Mouse (Mus musculus): ENCODE measurements around the gene Incenp. TPM values are rescaled to one million over a fixed set of nuclear protein-coding genes. Genes with fewer than 3 reads are reported as not detected.
A peak's percentile ranks its signal among the peaks of the same experiment; 100 is the strongest.

Gene Incenp
- polyA plus RNA-seq (2014; fragmentation: Nextera tagmentation; extraction: Ambion mirVana), result 18.1 and 21.7 TPM in 2 replicates

DNA sequence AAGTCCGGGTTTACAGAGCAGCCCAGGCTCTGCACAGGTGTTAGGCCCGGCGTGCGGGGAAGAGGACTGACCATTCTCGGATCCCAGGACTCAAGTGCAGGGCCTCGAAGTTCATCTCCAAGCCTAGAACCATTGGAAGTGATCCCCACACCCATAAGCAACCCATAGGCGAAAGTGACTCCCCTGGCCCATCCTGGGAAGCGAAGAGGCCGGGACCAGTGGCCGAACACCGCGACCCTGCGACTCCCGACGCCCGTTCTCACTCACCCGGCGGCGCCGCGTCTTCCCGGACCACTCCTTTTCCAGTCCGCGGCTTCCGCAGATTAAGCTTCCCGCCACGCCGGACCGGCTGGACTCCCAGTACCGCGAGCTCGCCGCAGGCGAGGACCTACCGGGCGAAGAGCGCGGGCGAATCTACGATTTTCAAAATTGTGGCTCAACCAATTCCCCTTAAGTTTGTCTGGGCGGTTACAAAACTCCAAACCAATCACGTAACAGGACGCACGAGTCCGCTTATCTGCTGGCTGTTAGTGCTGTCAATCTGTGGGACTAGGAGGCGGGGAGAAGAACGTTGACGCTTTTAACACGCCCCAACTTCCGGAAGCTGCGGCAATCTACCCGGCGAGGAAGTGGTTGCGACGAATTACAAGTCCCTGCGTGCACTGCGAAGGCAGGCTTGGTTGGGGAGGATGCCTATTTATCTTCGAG, at the start of gene Incenp:
TSS of gene Incenp (minus strand) at position 480 of the 708 bp plus-strand sequence.
- under 1% methylated on average over 58 of the region's 58 CpGs for WGBS
- peaks cover 10% of the 10 kb centered on the region for H3K36me3 ChIP-seq (ENCODE audit: control insufficient read depth, insufficient read depth, low read length)
- H3K4me2 ChIP-seq (ENCODE audit: low read length), result peak within 1 kb of the TSS; percentile 89
- H3K27me3 ChIP-seq (ENCODE audit: control insufficient read depth, insufficient read depth, low read length), result no peaks in the 10 kb centered on the region
- H3K27ac ChIP-seq (replicated peaks; ENCODE audit: low read depth, low read length), result peak within 1 kb of the TSS; percentile 80
- H3K9ac ChIP-seq (replicated peaks; ENCODE audit: low read length), result peak within 1 kb of the TSS; percentile 62
- peak; percentile 97 for DNase-seq
- peaks cover 16% of the 10 kb centered on the region for H3K4me1 ChIP-seq (ENCODE audit: control insufficient read depth, insufficient read depth, low read length)
- H3K9me3 ChIP-seq (ENCODE audit: control insufficient read depth, low read length), result no peaks in the 10 kb centered on the region
- ATAC-seq (ENCODE audit: low FRiP score, low TSS enrichment), result peak; percentile 99
- peak within 1 kb of the TSS; percentile 74 for H3K4me3 ChIP-seq (replicated peaks; ENCODE audit: low read depth, low read length)

DNA sequence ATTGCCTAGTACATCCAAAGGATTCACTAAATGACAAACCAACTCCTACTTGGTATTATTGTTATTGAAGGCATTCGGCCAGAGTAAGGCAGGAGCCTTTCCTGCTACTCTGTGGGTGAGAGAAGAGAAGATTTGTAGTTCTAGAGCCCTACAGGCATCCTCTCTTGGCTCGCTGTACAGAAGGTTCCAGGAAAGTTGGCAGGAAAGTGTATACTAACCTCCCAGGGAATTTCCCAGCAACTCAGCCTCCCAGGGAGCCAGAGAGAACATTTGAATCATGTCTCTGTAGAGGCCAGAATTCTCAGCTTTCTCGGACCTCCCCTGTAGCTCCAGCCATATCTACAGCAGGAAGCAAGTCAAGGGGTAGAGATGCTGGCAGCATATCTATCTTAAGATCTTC, 47.6 kb upstream of the Incenp start:
- H3K27ac ChIP-seq (replicated peaks; ENCODE audit: low read depth, low read length), result no peak overlapping the region
- DNase-seq (no peak), ATAC-seq (ENCODE audit: low FRiP score, low TSS enrichment) (no peak)
- 88% methylated on average over 3 of the region's 3 CpGs for WGBS
- no peaks in the 10 kb centered on the region for H3K4me1 ChIP-seq (ENCODE audit: control insufficient read depth, insufficient read depth, low read length)
- no peaks in the 10 kb centered on the region for H3K27me3 ChIP-seq (ENCODE audit: control insufficient read depth, insufficient read depth, low read length)
- no peak overlapping the region for H3K4me2 ChIP-seq (ENCODE audit: low read length)
- H3K4me3 ChIP-seq (replicated peaks; ENCODE audit: low read depth, low read length), result no peak overlapping the region
- H3K9me3 ChIP-seq (ENCODE audit: control insufficient read depth, low read length), result no peaks in the 10 kb centered on the region
- H3K36me3 ChIP-seq (ENCODE audit: control insufficient read depth, insufficient read depth, low read length), result no peaks in the 10 kb centered on the region
- H3K9ac ChIP-seq (replicated peaks; ENCODE audit: low read length), result no peak overlapping the region

DNA sequence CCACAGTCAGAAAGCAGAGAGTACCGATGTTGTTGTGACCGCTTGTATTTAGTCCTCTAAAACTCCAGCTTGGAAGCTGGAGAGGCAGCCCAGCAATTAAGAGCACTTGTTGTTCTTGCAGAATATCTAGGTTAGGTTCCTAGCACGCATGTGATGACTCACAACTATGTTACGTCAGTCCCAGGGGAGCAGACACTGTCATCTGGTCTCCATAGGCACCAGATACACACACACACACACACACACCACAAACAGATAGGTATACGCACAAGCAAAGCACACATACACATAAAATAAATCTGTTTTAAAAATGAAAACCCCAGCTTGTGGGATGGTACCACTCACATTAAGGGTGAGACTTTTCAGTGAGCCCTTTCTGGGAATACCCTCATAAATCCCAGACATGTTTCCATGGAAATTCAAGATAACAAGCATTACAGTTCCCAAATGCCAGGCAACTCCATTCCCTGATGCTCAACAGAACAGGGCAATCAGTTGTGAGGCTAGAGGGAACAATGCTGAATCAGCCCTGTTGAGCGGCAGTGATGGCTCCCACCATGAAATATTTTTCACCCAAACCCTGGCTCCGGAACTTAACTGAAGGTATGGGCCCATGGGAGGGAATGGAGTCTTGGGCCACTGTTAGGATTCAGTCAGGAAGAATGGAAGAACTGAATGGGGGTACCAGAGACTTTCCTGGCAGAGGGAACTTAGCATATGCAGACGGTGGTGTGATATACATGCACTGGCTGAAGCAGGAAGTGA, 46.6 kb upstream of the Incenp start:
- H3K4me1 ChIP-seq (ENCODE audit: control insufficient read depth, insufficient read depth, low read length), result no peaks in the 10 kb centered on the region
- no peak overlapping the region for H3K27ac ChIP-seq (replicated peaks; ENCODE audit: low read depth, low read length)
- H3K9me3 ChIP-seq (ENCODE audit: control insufficient read depth, low read length), result no peaks in the 10 kb centered on the region
- WGBS, result 95% methylated on average over 8 of the region's 8 CpGs
- no peak overlapping the region for H3K9ac ChIP-seq (replicated peaks; ENCODE audit: low read length)
- no peaks in the 10 kb centered on the region for H3K36me3 ChIP-seq (ENCODE audit: control insufficient read depth, insufficient read depth, low read length)
- H3K27me3 ChIP-seq (ENCODE audit: control insufficient read depth, insufficient read depth, low read length), result no peaks in the 10 kb centered on the region
- DNase-seq (no peak), ATAC-seq (ENCODE audit: low FRiP score, low TSS enrichment) (no peak)
- H3K4me3 ChIP-seq (replicated peaks; ENCODE audit: low read depth, low read length), result no peak overlapping the region
- no peak overlapping the region for H3K4me2 ChIP-seq (ENCODE audit: low read length)

DNA sequence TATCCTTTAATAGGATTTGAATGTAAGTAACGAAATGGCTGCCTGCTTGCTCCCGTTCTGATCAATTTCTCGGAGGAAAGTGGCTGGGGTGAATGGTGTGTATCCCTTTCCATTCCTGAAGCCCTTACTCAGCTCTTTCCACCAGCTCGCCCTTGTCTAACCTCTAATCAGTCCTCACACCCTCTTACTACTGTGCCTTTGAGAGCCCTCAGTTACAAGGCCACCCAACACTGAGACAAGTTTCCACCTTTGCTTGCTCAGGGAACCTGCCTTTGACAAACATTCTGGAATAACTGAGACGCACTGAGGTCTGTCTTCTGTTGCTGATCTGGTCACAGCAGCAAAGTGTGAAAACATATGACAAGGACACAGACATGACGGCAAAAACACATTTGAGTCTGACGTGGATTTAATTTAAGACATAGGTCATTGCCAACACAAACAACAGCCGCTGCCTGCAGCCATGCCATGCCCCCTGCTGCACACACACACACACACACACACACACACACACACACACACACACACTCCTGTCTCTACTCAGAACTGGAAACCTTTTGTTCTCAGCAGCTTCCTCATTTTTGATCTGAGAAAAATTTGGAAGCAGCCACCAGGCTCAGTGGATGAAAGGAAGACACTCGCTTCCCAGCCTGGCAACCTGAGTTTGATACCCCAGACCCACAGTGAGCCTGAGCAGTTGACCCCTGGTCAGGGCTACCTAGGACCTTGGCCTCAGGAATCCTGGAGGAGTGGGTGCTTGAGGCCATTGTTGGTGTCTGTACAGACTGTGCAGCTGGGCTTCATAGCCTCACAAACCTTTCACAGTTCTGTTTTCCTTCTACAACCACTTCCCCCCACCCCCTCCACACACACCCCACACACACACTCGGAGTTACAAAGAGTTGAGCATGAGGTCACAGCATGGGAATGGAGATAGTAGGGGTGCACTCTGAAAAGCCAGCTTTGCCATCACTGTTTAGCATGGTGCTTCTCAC, 43.5 kb upstream of the Incenp start:
- 74% methylated on average over 10 of the region's 10 CpGs for WGBS
- no peaks in the 10 kb centered on the region for H3K27me3 ChIP-seq (ENCODE audit: control insufficient read depth, insufficient read depth, low read length)
- H3K9me3 ChIP-seq (ENCODE audit: control insufficient read depth, low read length), result no peaks in the 10 kb centered on the region
- H3K36me3 ChIP-seq (ENCODE audit: control insufficient read depth, insufficient read depth, low read length), result no peaks in the 10 kb centered on the region
- H3K4me3 ChIP-seq (replicated peaks; ENCODE audit: low read depth, low read length), result no peak overlapping the region
- H3K9ac ChIP-seq (replicated peaks; ENCODE audit: low read length), result no peak overlapping the region
- no peak for ATAC-seq (ENCODE audit: low FRiP score, low TSS enrichment)
- H3K4me1 ChIP-seq (ENCODE audit: control insufficient read depth, insufficient read depth, low read length), result no peaks in the 10 kb centered on the region
- DNase-seq, result no peak
- H3K4me2 ChIP-seq (ENCODE audit: low read length), result no peak overlapping the region
- H3K27ac ChIP-seq (replicated peaks; ENCODE audit: low read depth, low read length), result no peak overlapping the region

DNA sequence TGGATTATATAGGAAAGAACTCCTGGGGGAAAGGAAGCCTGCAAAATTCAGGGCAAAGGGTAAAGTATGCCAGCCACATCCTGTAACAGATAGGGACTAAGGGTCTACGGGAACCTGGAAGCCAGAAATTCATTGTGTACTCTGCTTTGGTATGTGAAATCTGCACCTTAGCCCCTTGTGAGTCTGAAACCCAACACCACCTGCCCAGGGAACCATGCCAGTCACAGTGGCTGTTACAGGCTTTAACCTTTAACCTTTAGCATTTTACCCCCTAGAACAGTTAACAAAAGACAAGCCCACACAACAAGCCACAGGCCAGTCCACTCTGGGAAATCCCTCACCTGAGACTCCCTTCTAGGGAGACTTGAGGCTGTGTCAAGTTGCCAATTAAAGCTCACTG, 42.5 kb upstream of the Incenp start:
- Histone ChIP-seq H3K4me3 (replicated peaks; ENCODE audit: low read depth, low read length) (no peak overlapping the region), H3K36me3 (ENCODE audit: control insufficient read depth, insufficient read depth, low read length) (no peaks in the 10 kb centered on the region), H3K9ac (replicated peaks; ENCODE audit: low read length) (no peak overlapping the region), H3K27me3 (ENCODE audit: control insufficient read depth, insufficient read depth, low read length) (no peaks in the 10 kb centered on the region), H3K27ac (replicated peaks; ENCODE audit: low read depth, low read length) (no peak overlapping the region), H3K4me2 (ENCODE audit: low read length) (no peak overlapping the region), H3K9me3 (ENCODE audit: control insufficient read depth, low read length) (no peaks in the 10 kb centered on the region), H3K4me1 (ENCODE audit: control insufficient read depth, insufficient read depth, low read length) (no peaks in the 10 kb centered on the region)
- WGBS, result 48% methylated on average over 1 of the region's 1 CpGs
- no peak for ATAC-seq (ENCODE audit: low FRiP score, low TSS enrichment)
- DNase-seq, result no peak

DNA sequence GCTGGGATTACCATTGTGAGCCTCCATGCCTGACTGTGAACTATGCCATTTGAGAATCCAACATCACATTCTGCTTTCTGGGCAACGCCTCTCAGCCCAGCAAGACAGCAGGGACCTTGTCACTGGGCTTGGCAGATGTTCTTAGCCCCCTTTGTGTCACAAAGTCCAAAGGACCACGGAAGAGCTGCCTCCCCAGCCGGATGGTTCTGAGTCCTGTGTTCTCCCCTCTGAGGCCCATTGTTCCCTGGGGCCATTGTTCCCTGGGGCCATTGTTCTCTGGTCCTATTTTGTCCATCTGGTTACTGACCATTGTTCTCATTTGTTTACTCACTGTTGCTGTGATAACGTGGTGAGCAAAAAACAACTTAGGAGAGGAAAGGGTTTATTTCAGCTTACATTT, 41.6 kb upstream of the Incenp start:
- no peak overlapping the region for H3K4me3 ChIP-seq (replicated peaks; ENCODE audit: low read depth, low read length)
- H3K27ac ChIP-seq (replicated peaks; ENCODE audit: low read depth, low read length), result no peak overlapping the region
- no peaks in the 10 kb centered on the region for H3K36me3 ChIP-seq (ENCODE audit: control insufficient read depth, insufficient read depth, low read length)
- ATAC-seq (ENCODE audit: low FRiP score, low TSS enrichment) (no peak), DNase-seq (no peak)
- no peaks in the 10 kb centered on the region for H3K9me3 ChIP-seq (ENCODE audit: control insufficient read depth, low read length)
- H3K4me1 ChIP-seq (ENCODE audit: control insufficient read depth, insufficient read depth, low read length), result no peaks in the 10 kb centered on the region
- H3K9ac ChIP-seq (replicated peaks; ENCODE audit: low read length), result no peak overlapping the region
- 4% methylated on average over 4 of the region's 4 CpGs for WGBS
- no peak overlapping the region for H3K4me2 ChIP-seq (ENCODE audit: low read length)
- H3K27me3 ChIP-seq (ENCODE audit: control insufficient read depth, insufficient read depth, low read length), result no peaks in the 10 kb centered on the region

DNA sequence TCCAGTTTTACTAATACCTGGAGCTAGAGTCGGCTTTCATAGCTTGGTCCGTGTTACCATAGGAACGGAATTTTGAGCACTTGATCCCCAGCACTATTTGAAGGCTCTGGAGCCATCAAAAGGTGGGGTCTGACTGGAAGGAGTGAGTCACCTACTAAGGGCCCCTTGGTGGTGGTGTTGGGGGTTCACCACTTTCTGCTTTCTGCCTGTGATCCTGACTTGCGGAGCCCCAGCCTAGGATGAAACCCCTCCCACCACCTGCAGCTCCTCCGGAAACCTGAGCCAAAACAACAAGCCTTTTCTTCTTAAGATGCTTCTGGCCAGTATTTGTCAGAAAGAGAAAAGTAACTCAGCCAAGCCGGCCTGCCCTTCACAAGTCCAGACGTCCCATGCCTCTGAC, 40.5 kb upstream of the Incenp start:
- no peaks in the 10 kb centered on the region for H3K4me1 ChIP-seq (ENCODE audit: control insufficient read depth, insufficient read depth, low read length)
- no peak overlapping the region for H3K4me3 ChIP-seq (replicated peaks; ENCODE audit: low read depth, low read length)
- no peak overlapping the region for H3K27ac ChIP-seq (replicated peaks; ENCODE audit: low read depth, low read length)
- no peaks in the 10 kb centered on the region for H3K36me3 ChIP-seq (ENCODE audit: control insufficient read depth, insufficient read depth, low read length)
- DNase-seq (no peak), ATAC-seq (ENCODE audit: low FRiP score, low TSS enrichment) (no peak)
- WGBS, result 60% methylated on average over 7 of the region's 7 CpGs
- H3K9me3 ChIP-seq (ENCODE audit: control insufficient read depth, low read length), result no peaks in the 10 kb centered on the region
- no peaks in the 10 kb centered on the region for H3K27me3 ChIP-seq (ENCODE audit: control insufficient read depth, insufficient read depth, low read length)
- H3K4me2 ChIP-seq (ENCODE audit: low read length), result no peak overlapping the region
- no peak overlapping the region for H3K9ac ChIP-seq (replicated peaks; ENCODE audit: low read length)

DNA sequence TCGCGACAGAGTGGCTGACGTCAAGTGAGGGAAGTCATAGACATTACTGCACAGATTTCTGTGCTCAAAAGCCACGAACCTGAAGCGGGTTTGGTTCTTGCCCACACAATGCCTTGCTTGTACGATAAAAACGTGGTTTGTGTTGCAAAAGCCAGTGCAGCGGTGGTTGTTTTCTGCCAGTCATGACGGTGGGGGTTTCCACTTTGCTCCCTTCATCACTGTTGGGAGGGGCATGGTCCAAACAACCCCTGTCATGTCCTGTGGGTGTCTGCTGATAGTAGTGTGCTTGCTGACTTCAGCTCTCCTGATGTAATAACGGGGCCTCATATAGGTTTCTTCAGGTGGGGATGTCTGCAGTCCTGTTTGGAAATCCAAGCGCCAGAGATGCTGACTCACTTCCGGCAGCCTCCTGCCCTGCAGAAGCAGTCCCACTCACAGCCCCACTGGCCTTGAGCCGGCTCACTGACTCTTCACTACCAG, 39.5 kb upstream of the Incenp start:
- DNase-seq (no peak), ATAC-seq (ENCODE audit: low FRiP score, low TSS enrichment) (no peak)
- no peak overlapping the region for H3K9ac ChIP-seq (replicated peaks; ENCODE audit: low read length)
- no peak overlapping the region for H3K27ac ChIP-seq (replicated peaks; ENCODE audit: low read depth, low read length)
- WGBS, result 81% methylated on average over 13 of the region's 13 CpGs
- no peaks in the 10 kb centered on the region for H3K4me1 ChIP-seq (ENCODE audit: control insufficient read depth, insufficient read depth, low read length)
- no peaks in the 10 kb centered on the region for H3K36me3 ChIP-seq (ENCODE audit: control insufficient read depth, insufficient read depth, low read length)
- no peaks in the 10 kb centered on the region for H3K27me3 ChIP-seq (ENCODE audit: control insufficient read depth, insufficient read depth, low read length)
- H3K9me3 ChIP-seq (ENCODE audit: control insufficient read depth, low read length), result no peaks in the 10 kb centered on the region
- no peak overlapping the region for H3K4me2 ChIP-seq (ENCODE audit: low read length)
- H3K4me3 ChIP-seq (replicated peaks; ENCODE audit: low read depth, low read length), result no peak overlapping the region

Data from midbrain, embryonic 14.5 days (tissue).